Mouse (Mus musculus) ES-Bruce4 (cell line): Measurements from ENCODE around the gene Ccdc92b.

Experiments used
- CTCF ChIP-seq: IDR thresholded peaks from one replicate; pipeline ENCODE4 v1.8.1; 2011; ENCODE audit warnings: low read depth, low read length
- POLR2A ChIP-seq: IDR thresholded peaks from one replicate; pipeline ENCODE4 v1.8.1; 2011; ENCODE audit warnings: low read length; ENCODE audit not compliant: insufficient read depth

DNA sequence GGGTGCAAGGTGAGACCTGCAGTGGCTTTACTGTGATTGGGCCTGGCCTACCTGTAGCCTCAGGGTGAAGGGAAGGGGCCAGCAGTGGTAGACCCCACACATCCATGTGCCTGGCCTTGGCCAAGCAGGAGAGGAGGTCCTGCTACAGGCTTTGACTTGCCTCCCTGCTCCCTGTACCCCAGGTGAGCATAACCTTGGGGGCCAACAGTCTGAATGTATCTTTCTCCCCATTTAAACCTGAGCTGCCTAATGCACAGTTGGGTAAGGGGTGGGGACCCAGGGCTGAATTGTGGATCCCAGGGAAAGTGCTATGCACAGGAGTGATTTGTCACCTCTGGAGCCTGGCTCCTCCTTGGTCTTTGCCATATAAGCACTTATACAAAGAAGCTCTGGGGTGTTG lies 50.7 kb downstream of the Ccdc92b start:
- TF ChIP-seq CTCF (no peak), POLR2A (no peak)
